Mouse (Mus musculus) embryo, embryonic 11 days (tissue): ENCODE results near the gene Pcca.
"Not testable (repeated sequence)": the region's sequence is repeated elsewhere in the genome, so short reads cannot be mapped to it uniquely, and the experiment has no call there.

Experiments used
- DNase-seq: peaks from one replicate; pipeline ENCODE4 v3.0.0-alpha.2; 2015

Gene Pcca

DNA sequence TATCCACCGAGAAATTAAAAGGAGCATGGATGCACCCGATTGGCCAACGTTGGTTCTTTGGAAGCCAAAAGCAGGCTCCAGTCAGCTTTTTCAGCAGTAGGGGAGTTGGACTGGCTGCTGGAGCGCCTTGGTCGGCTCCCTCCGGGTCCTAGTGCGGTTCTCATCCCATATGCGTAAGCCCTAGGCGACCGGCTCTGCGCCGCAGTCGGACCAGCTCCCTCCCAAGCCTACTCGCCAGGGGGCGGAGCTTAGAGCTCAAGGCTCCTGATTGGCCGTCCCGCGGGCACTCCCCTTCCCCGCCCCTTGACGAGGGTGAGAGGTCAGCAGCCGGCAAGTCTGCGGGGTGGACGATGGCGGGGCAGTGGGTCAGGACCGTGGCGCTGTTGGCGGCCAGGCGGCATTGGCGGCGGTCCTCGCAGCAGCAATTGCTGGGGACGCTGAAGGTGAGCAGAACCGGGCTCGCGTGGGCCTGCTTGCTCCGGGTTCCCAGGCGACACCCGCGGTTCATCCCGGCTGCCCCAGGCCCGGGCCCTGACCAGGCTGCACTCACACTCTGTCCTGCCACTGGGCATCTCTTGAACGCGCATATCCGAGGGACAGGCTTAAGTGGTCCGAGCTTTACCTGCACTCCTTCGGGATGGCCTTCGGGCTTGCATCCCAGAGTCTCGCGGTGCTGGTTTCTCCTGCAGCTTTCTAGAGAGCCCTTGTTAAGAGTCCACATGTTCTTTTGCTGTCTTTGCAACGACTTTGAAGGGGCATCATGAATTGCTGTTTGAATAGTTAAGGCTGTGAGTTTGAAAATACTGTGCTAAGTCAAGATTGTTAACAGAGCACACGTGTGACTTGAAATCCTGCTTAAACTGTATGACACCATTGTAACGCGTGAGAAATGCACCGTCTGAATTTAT, at the start of gene Pcca:
Gene Pcca (plus strand): TSS at position 308 of the 908 bp plus-strand sequence.
- peak; percentile 99 for DNase-seq

DNA sequence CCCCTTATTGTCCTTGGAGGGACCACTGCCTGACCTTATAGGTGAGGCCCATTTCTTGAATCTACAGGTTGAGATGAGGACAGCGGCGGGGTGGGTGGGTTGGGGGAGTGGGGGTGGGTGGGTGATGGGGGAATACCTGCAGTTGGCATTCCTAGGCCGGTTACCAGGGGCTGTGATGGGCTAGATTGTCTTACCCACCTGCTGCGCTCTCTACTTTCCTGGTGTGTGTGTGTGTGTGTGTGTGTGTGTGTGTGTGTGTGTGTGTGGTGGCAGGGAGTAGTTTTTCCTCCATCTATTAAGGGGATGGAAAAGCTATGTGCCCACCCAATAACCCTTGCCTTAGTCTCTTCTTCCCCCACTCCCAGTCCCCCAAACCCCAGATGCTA, 49.7 kb upstream of the Pcca start:
- DNase-seq = no peak

DNA sequence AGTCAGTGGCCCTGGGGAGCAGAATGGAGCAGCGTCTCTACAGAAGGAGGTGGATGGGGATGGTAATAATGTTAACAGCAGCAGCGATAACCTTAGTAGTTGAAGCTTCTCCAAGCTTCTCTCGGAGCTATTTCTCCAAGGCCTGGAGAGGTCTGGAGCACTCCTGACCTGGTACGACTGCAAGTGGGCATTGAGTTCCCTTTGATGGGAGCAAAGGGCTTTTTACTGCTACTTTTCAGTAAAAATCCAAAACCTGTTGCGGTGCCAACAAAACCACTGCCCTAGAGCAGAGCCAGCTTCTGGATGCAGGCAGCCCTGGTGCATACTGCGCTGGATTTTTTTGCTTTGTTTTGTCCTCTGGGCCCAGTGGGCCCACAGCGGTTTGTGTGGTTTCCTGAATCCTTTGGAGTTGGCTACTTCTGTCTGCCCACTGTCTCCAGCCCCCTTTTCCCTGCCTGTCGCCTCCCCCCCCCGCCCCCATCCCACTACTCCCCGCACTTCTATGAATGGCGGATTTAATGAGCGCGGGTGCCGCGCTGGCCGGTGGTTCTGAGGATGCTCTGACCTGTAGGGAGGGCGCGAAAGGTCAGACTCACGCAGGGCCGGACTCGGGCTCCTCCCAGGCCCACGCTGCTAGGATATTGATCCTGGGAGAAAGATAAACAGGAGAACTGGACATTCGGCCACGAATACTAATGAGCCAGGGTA, 49.1 kb upstream of the Pcca start:
- peak; percentile 65 for DNase-seq

DNA sequence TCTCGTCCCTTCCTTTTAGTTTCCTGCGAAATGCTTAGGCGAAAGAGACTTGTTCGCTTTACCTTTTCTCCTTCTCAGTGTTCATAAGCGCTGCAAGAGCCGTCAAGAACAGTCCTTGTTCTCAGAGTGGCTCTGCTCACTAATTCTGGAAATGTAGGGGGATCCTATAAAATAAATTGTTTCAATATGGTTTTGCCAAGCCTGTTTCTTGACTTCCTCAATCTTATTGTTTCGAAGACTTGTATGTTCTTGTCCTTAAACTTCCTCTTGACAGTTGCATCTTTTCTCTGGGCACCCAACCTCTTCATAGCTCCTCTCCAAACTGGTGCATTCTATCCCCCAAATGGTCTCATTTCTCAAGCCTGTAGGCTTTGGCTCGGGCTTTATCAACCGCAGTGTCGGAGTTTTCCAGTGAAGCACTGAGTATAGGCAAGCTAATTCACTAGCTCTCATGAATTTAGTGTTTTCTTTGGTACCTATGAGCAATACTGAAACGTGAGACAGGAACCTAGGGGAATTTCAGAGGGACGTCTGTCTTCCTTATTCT, 48.4 kb upstream of the Pcca start:
- peak; percentile 58 for DNase-seq

DNA sequence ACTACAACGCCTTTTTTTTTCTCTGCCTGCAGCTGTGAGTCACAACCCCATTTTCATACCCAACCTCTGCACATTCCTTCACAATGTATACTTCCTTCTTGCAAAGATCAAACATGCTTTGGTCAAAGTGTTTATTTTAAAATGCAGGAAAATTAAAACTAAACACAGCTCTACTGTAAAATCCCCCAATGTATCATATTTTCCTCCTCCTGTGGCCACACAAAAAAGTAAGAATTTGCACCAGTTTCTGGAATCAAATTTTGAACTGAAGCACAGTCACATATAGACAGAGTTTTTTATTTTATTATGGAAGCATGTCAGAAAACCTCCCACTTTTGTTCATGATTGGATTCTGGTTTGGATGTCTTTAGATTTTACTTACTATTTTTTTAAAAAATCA, 47.5 kb upstream of the Pcca start:
- DNase-seq = peak; percentile 32

DNA sequence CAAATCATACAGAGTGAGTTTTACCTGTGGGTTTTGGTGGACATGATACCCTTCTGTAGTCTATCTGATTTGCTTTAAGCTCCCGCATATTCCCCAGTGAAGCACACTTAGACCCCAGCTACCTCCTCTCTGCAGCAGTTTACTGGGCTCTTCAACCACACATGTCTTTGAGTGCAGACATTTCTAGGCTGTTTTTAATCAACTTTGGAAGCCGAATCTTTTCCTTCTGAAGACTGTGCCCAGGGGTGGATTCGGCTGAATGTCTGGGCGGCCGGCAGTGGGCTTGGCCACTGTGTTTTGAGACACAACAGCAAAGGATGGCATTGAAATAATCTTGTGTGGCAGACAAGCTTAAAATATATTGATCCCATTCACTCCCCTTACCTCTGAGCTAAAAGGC, 46.8 kb upstream of the Pcca start:
- DNase-seq = peak; percentile 62

DNA sequence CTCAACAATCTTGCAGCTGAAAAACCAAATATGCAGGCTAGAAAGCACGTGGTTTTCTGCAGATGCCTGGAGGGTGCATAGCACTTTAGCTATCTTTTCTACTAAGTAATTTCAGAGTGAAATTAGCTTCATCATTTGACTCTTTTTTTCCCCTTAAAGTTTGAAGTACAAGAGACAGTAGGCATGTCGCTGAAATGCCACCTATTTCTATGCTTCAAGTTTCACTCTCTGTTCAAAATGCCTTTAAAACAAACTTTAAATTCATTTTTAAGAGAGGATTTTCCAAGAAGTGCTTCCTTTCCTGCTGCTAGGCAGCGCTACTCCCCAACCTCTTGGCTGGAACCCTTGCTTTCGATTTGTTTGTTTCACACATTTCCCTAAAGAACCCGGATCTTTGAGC, 45.1 kb upstream of the Pcca start:
- DNase-seq = peak; percentile 50

DNA sequence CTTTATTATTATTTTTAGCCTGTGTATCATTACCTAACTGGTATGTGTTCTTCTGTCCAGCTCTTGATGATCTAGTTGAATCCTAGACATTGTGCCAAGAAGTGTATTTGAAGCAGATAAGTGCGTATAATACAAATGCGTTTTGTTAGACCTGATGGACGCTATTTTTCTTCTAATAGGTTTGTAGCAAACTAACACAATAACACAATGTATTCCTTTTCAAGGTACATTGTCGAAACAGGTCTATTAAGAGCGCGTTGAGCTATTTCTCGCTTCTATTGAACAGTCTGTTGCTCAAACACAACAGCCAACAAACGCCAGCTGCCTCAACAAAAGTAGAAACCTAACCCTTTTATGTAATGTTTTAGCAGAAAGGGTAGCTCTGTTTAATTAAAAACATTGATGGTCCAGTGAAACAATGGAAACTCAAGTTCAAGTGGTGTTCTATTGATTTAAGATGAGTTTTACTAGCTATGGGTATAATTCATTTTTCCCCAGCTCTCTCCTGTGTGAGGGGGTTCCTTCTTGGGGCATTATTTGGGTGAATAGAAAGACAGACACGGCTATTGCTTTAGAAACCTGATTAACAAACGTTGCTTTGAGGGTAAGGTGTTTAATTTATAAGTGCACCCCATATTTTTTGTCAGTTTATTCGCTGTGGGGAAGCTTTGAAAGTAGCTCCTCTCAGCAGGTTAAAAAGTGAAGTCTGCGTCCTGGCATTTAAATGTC, 44.3 kb upstream of the Pcca start:
- peak; percentile 59 for DNase-seq

DNA sequence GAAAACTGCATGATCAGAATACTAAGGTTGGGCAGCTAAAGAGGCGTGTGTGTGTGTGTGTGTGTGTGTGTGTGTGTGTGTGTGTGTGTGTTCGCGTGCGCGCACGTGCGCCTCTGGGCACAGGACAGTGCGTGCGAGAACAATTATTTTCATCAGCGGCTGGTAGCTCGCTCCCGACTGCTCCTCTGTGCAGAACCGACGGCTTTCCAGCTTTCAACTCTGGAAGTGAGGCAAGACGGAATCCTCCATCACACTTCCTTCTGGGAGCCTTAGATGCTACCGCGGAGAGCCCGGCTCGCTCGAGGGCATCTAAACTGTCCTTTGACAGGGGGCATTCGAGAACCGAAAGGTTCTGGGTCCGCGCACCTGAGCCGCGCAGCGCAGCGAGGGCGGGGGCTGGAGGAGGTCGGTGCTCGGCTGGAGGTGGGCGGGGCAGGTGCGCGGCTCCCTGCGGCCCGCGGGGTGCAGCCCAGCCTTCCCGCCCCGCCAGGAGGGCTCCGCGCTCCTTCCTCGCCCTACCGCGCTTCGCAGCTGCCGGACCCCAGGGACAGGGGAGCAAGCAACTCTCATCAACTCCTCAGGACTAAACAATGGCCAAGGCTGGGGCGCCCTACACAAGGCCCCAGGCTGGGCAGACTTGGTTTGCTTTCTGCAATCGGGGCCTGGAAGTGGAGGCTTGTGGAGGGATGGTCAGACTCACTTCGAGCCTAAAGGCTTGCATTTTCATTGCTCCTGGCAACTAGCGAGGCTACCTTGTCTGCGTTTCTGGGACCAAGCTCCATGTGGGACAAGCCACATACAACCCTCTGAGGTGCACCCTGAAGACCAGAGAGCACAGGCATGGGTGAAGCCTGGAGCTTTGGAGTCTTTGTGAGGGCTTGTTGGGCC, 43.4 kb upstream of the Pcca start, which contains the start of gene Gm10837:
Gene Gm10837 (plus strand): TSS at position 146 of the 888 bp plus-strand sequence.
- DNase-seq = peak; percentile 69

DNA sequence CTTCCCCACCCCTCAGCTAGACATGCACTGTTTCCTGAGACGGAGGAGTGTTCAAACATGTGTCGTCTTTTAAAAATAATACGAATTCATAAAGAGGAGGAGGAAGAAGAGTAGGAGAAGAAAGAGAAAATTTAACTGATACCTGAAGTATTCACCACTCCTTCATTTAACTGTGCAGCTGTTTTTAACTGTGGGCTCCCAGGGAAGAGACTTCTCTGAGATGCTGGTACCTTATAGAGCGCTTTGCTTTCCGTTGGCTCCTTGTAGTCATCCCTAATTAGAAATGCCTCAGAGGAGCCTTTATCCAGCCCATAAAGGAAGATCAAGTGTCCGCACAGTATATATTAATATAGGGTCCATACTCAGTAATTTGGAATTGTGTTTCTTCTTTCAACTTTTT, 42.6 kb upstream of the Pcca start:
- DNase-seq = no peak

DNA sequence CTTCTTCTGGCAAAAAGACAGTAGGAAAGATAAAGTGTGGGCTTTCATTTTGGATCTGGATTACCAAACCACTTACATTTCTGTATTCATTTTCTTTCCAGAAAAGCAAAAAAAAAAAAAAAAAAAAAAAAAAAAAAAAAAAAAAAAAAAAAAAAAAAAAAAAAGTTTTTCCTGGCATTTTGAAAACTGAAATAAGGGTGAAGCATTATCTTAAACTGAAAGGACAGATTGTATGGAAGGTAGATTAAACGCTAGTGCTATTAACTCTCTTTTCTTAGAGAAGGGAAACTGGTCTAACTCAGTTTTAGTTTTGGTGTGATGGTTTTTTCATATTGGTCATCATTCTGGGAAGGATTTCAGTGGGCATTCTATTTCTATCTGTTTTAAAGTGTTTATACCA, 42.1 kb upstream of the Pcca start:
- no peak for DNase-seq

DNA sequence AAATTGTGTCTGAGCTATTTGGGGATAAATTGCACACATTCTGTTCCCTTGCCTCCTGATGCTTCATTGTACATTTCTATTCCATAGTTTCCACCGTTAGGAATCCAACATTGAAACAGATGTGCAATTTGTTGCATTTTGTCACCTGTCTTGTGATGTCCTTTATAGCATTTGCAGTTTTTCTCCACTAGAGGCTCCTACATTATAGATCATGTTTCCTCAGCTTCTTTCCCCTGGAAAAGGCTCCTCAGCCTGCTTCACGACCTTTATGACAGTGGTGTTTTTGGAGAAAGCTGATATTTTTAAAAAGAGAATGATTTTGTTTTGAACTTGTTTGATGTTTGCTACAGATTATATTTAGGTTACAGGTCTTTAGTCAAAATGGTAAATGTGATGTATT, 25.1 kb upstream of the Pcca start:
- peak; percentile 28 for DNase-seq

DNA sequence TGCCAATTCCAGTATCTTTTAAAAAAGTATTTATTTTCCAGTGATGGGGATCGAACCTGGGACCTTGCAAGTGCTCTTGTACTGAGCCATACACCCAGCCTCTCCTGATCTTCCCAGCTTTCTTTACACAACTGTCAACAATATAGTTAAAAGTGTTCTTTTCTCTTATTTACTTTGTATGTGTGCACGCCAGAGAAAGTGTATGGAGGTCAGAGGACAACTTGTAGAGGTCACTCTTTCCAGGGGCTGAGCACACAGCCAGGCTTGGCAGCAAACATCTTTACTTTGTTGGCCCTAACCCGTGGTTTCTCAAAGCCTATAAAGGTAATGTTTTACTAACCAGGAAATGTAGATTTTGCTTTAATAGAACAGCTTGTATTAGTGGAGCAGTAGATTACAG, 22.6 kb upstream of the Pcca start:
- no peak for DNase-seq

DNA sequence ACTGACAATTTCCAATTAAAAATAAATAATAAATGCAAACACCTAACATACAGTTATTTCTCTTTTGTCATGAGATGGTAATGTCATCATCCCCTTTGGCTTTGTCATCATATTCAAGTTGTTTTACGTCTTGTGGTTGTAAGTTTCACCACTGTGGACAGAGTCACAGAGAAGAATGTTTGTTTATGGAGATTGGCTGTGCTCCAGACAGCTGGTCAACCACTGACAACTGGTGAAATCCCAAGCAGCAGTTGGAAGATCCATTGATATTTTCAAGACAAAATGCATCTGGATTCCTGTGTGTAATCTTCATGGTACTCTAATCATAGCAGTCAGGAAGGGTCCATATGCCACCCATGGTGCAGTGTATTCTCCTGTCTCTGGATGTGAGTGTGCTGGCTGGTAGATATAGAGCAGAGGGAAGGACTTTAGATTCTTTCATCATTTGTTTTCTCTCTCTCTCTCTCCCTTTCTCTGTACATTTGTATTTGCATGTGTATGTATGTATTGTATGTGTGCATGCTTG, 20.6 kb upstream of the Pcca start:
- DNase-seq = no peak

DNA sequence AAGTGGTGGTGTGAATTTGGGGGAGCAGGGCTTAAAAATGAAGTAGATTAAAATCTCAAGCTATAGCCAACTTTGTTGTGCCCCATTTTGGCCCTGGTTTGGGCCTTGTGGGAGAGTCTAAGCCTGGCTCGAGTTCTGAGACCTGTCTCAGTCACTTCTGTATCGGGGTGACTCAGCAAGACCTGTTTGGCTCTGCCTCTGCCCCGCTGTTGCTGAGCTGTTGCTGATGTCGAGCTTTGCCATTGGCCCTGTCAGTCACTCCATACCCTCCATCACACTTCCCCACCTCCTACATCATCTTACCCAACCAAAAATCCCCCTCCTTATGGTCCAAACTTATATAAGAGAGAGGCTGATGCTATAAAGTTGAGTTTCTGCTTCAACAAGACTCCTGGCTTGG, 5.6 kb upstream of the Pcca start:
- no peak for DNase-seq

DNA sequence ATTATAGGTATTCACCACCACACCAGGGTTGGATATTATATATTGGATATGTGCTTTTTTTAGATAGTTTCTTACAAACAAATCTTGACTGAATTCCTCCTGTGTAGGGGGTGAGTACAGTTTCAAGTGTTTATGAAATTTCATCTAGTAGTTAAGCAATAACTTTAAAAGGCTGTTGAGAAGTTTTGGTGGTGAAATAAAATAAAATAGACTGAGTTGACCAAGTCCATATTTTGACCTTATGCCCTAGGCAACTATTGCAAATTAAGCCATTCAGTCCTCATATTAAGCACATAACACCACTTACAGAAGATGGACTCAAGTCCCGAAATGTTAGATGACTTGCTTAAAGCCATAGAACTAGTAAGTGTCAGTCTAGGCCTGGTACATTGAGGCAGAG, 1.9 kb downstream of the Pcca start:
- DNase-seq = no peak

DNA sequence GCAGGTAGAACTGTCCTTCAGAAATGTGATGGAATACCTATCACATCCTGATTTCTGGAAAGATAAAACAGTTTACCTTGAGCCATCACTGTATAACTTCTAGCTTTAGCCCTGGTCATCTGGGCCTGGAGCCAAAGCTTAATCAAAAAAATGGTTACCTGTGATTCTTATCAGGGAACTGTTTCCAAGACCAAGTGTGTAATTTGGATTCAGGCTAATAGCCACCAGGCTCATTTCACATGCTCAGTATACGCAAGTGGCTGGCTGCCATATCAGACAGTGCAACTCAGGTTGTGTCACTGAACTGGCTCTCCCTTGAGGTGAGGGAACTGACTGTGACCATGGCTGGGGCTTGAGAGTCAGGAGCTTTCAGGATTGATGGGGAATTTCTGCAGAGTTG, 14.3 kb downstream of the Pcca start:
- DNase-seq = no peak

DNA sequence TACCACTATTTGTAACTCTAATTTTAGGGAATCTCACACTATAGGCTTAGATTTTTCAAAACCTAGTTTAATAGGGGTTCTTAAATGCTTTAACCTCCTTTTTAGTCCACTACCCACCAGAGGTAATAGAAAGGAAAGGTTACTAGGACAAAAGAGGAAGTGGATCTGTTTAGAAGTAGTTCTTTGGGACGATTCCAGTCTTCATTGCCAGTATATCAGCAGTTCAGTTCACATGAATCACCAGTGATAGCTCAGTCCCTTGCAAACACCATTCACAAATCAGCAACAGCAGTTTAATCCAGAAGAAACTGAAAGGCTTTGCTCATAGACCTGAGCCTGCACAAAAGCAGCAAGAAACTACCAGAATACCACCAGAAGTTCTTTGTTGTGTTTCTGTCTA, 14.8 kb downstream of the Pcca start:
- no peak for DNase-seq

DNA sequence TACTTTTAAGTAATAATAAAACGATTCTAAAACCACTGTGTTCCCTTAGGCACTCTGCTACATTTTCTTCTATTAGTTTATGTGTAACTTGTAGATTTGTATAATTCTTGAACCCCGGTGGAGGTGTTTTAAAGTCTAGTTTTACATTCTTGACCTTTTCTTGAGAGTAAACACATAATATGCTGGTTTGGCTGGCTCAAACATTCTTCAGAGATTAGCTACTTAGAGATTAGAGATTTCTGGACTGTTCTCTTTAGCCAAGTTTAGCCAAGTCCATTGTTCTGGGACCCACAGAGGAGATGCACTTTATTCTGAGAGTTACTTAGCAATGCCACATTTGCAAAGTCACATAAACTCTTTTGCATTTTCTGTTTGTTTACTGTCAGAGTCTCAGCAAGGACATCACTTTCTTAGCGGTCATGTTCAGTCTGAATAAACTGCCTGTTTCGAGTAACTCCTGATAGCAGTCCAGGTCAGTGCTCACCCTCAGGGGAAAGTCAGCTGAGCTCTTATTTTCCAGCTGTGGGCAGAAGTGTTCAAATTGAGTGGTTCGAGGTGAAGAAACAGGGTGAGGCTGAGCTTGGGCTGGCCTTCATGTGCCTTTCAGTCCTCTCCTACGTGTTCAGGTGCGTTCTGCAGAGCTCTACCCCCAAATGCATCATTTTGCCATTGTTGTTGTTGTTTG, 18.8 kb downstream of the Pcca start:
- no peak for DNase-seq

DNA sequence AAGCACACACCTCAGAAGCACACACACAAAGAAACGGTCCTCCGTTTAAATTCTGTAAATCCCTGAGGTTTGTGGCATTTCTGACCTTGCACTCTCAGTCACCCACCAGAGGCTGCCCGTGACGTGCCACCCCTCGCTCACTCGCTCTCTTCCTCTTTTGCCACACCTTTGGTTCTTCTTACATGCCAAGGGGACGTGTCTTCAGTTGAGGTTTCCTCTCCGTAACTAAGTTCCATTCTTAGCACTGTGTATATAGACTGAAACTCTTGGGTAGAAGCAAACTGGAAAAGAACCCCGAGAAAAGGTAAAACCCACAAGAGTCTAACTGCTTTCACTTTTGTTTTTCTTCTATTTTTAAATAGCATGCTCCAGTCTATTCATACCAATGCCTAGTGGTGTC, 23.2 kb downstream of the Pcca start:
- no peak for DNase-seq

DNA sequence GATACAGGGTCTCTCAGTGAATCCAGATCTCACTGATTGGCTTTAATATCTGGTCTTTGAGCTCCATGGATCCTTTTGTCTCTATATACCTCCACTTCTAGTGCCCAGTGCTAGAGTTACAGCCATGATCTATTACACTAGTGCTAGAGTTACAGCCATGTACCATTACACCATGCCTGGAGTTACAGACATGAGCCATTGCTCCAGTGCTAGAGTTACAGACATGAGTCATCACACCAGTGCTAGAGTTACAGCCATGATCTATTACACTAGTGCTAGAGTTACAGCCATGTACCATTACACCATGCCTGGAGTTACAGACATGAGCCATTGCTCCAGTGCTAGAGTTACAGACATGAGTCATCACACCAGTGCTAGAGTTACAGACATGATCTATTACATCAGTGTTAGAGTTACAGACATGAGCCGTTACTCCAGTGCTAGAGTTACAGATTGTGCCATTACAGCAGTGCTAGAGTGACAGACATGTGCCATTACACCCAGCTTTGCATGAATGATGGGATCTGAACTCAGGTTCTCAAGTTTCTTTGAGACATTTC, 26.8 kb downstream of the Pcca start:
- DNase-seq = not testable (repeated sequence)
